1 mouse cellular context compared by ENCODE assay signal in genomic region chr5:103910748-103911409, GRCm38 (mm10).
TF ChIP-seq lines count a peak whose summit lies in the region.

TSS of gene Klhl8 (minus strand) at chr5:103911259.

TF ChIP-seq in CH12.LX, 34 proteins besides CTCF, POLR2A, EP300 and RAD21 (continued from another document):
- TF ChIP-seq UBTF (IDR thresholded peaks at IDR 0.05; ENCODE audit: low read depth, low read length) (peak; percentile 88), MYC (IDR thresholded peaks at IDR 0.05; ENCODE audit: low read depth, low read length) (no peak), ZNF384 (IDR thresholded peaks at IDR 0.05; ENCODE audit: low read depth, low read length) (no peak), POLR2AphosphoS2 (IDR thresholded peaks at IDR 0.05; ENCODE audit: low read depth, low read length) (no peak), HCFC1 (IDR thresholded peaks at IDR 0.05; ENCODE audit: low read depth, low read length) (peak; percentile 90), MEF2A (IDR thresholded peaks at IDR 0.05; ENCODE audit: borderline replicate concordance, low read depth, low read length) (no peak), CHD1 (IDR thresholded peaks at IDR 0.05; ENCODE audit: low read depth, low read length) (0 out of 2 replicates have a peak, but pooled peaks have one; percentile 4), NRF1 (IDR thresholded peaks at IDR 0.05; ENCODE audit: low read depth, low read length) (peak; percentile 63; the same call in 1 of the 2 replicates), SMC3 (IDR thresholded peaks at IDR 0.05; ENCODE audit: low read depth, low read length) (no peak), GABPA (IDR thresholded peaks at IDR 0.05; ENCODE audit: insufficient replicate concordance, low read depth, low read length) (no peak; the same call in 1 of the 2 replicates), SIN3A (IDR thresholded peaks at IDR 0.05; ENCODE audit: low read length) (peak; percentile 31; the same call in 1 of the 2 replicates)
